Mouse (Mus musculus) 416B (cell line): ENCODE results near the gene Pold4.
A peak's percentile ranks its signal among the peaks of the same experiment; 100 is the strongest.

Experiments
- DNase-seq: peaks from one replicate; pipeline ENCODE4 v3.0.0; 2011; ENCODE audit warnings: low read depth

The Pold4 gene

GRCm38 (mm10) chr19:4231253-4232185, at the start of gene Pold4:
TSS of gene Pold4 (plus strand) at chr19:4231899.
- peak; percentile 98 for DNase-seq

GRCm38 (mm10) chr19:4183689-4184088, 48.0 kb upstream of the Pold4 start:
- DNase-seq: no peak

GRCm38 (mm10) chr19:4184976-4185975, 46.4 kb upstream of the Pold4 start:
- peak; percentile 93 for DNase-seq

GRCm38 (mm10) chr19:4187303-4187702, 44.4 kb upstream of the Pold4 start:
- DNase-seq: no peak

GRCm38 (mm10) chr19:4189051-4189620, 42.6 kb upstream of the Pold4 start:
- DNase-seq: no peak

- peak; percentile 76 for DNase-seq
Observed at GRCm38 (mm10) chr19:4190831-4191334, 40.8 kb upstream of the Pold4 start, which contains the start of gene Tbc1d10c. TSS of gene Tbc1d10c (minus strand) at chr19:4191284.

- peak; percentile 93 for DNase-seq
Observed at GRCm38 (mm10) chr19:4191528-4192250, 40.0 kb upstream of the Pold4 start, which contains the start of gene Ppp1ca. TSS of gene Ppp1ca (plus strand) at chr19:4192065.

GRCm38 (mm10) chr19:4192251-4192985, 39.3 kb upstream of the Pold4 start:
- no peak for DNase-seq

GRCm38 (mm10) chr19:4193129-4193528, 38.6 kb upstream of the Pold4 start:
- DNase-seq: no peak

- DNase-seq: peak; percentile 89
Observed at GRCm38 (mm10) chr19:4194021-4194724, 37.5 kb upstream of the Pold4 start.

- DNase-seq: no peak
Observed at GRCm38 (mm10) chr19:4194776-4195650, 36.7 kb upstream of the Pold4 start.

- DNase-seq: no peak
Observed at GRCm38 (mm10) chr19:4196048-4196447, 35.7 kb upstream of the Pold4 start.

GRCm38 (mm10) chr19:4196548-4196947, 35.2 kb upstream of the Pold4 start:
- DNase-seq: no peak

GRCm38 (mm10) chr19:4197180-4197579, 34.5 kb upstream of the Pold4 start:
- no peak for DNase-seq

- DNase-seq: peak; percentile 100
Observed at GRCm38 (mm10) chr19:4201291-4201909, 30.3 kb upstream of the Pold4 start, which contains the start of gene Rad9a. TSS of gene Rad9a (minus strand) at chr19:4201662.

GRCm38 (mm10) chr19:4202149-4202548, 29.6 kb upstream of the Pold4 start:
- no peak for DNase-seq

GRCm38 (mm10) chr19:4203148-4203547, 28.6 kb upstream of the Pold4 start:
- DNase-seq: peak; percentile 76
